Mouse (Mus musculus): ENCODE measurements around the gene Prm2. TPM values are rescaled to one million over a fixed set of nuclear protein-coding genes. Genes with fewer than 3 reads are reported as not detected.

The Prm2 gene
- polyA plus RNA-seq, 1 experiment from 2014 or later: not detected

GRCm38 (mm10) chr16:10749226-10749625 is 46.7 kb downstream of the Prm2 start:
- H3K9ac ChIP-seq (replicated peaks; ENCODE audit: low read depth, low read length): no peak overlapping the region
- peaks cover 3% of the 10 kb centered on the region; the same call in 1 of the 2 replicates for H3K4me1 ChIP-seq (ENCODE audit: control insufficient read depth, insufficient read depth, low read length)
- no peaks in the 10 kb centered on the region for H3K9me3 ChIP-seq (ENCODE audit: control insufficient read depth, low read depth, low read length)
- ATAC-seq (ENCODE audit: insufficient number of reproducible peaks, insufficient read depth, low FRiP score, low read depth): no peak
- 32% methylated on average over 7 of the region's 7 CpGs for WGBS
- H3K4me2 ChIP-seq (replicated peaks; ENCODE audit: low read depth, low read length): no peak overlapping the region
- H3K27me3 ChIP-seq (ENCODE audit: control insufficient read depth, insufficient read depth, low read length): no peaks in the 10 kb centered on the region
- no peaks in the 10 kb centered on the region for H3K36me3 ChIP-seq (ENCODE audit: control insufficient read depth, insufficient read depth, low read length)
- no peak overlapping the region for H3K27ac ChIP-seq (ENCODE audit: low read length)
- no peak overlapping the region for H3K4me3 ChIP-seq (ENCODE audit: low read depth, low read length)

Other genes starting within 250 kb of the Prm2 start
- 11.3 and 11.4 TPM in 2 replicates for gene Socs1, start 10.6 kb downstream of the Prm2 start, polyA plus RNA-seq (2014; fragmentation: Nextera tagmentation; extraction: Ambion mirVana)
- not detected in 2 replicates for gene Tnp2, start 7.5 kb downstream of the Prm2 start, polyA plus RNA-seq (2014; fragmentation: Nextera tagmentation; extraction: Ambion mirVana)
- gene Prm3, start 5.2 kb downstream of the Prm2 start, polyA plus RNA-seq (2014; fragmentation: Nextera tagmentation; extraction: Ambion mirVana): not detected in 2 replicates
- not detected in 2 replicates for gene Prm1, start 9.7 kb upstream of the Prm2 start, polyA plus RNA-seq (2014; fragmentation: Nextera tagmentation; extraction: Ambion mirVana)
- not detected in 2 replicates for gene Gm11172, start 16.8 kb upstream of the Prm2 start, polyA plus RNA-seq (2014; fragmentation: Nextera tagmentation; extraction: Ambion mirVana)
- gene Rmi2, start 38.9 kb upstream of the Prm2 start, polyA plus RNA-seq (2014; fragmentation: Nextera tagmentation; extraction: Ambion mirVana): 4.6 and 5.1 TPM in 2 replicates

Data from stomach, embryonic 14.5 days (tissue).